Mouse (Mus musculus) limb, embryonic 15.5 days (tissue): ENCODE measurements around the gene Pax6. TPM values are rescaled to one million over a fixed set of nuclear protein-coding genes. Genes with fewer than 3 reads are reported as not detected.
A peak's percentile ranks its signal among the peaks of the same experiment; 100 is the strongest.

Experiments
- ATAC-seq: fragments of 200-750 bp; cut with Nextera tagmentation; 2 replicates; pipeline ENCODE4 v1.8.0; 2017; ENCODE audit warnings: low read depth, moderate TSS enrichment; ENCODE audit not compliant: insufficient number of reproducible peaks, low FRiP score, low TSS enrichment
- H3K27ac ChIP-seq: fragments of 300-500 bp; sonication (generic); 2 replicates; pipeline ENCODE4 v1.5.1; 2015; ENCODE audit warnings: moderate library complexity, mild to moderate bottlenecking, inconsistent platforms
- H3K27me3 ChIP-seq: fragments of 300-500 bp; sonication (generic); 2 replicates; pipeline ENCODE4 v1.6.1; 2015; ENCODE audit warnings: inconsistent platforms
- H3K36me3 ChIP-seq: fragments of 300-500 bp; sonication (generic); 2 replicates; pipeline ENCODE4 v1.6.1; 2015; ENCODE audit warnings: inconsistent platforms
- H3K4me1 ChIP-seq: fragments of 300-500 bp; sonication (generic); 2 replicates; pipeline ENCODE4 v1.6.1; 2015; ENCODE audit warnings: inconsistent platforms
- H3K4me2 ChIP-seq: fragments of 300-500 bp; sonication (generic); 2 replicates; pipeline ENCODE4 v1.6.1; 2015; ENCODE audit warnings: mild to moderate bottlenecking, inconsistent platforms
- H3K4me3 ChIP-seq: fragments of 300-500 bp; sonication (generic); 2 replicates; pipeline ENCODE4 v1.5.1; 2015; ENCODE audit warnings: mild to moderate bottlenecking, inconsistent platforms
- H3K9ac ChIP-seq: fragments of 300-500 bp; sonication (generic); 2 replicates; pipeline ENCODE4 v1.6.1; 2015; ENCODE audit warnings: inconsistent platforms
- H3K9me3 ChIP-seq: fragments of 300-500 bp; sonication (generic); 2 replicates; pipeline ENCODE4 v1.6.1; 2016; ENCODE audit warnings: inconsistent platforms
- WGBS: fragments of 180-500 bp; shearing (Covaris S2); methylation state at CpG from one replicate; pipeline ENCODE4 v1.1.7; 2015; 5-methylcytosine and 5-hydroxymethylcytosine counted together
- polyA plus RNA-seq: library from polyadenylated mRNA; unstranded; fragments of >200 nt; fragmentation: Nextera tagmentation; extraction: Ambion mirVana; gene quantifications from 2 replicates; pipeline ENCODE4 v1.2.1, GENCODE M21; 2015

Pax6 gene
- polyA plus RNA-seq, 1 experiment from 2014 or later: 0.26 TPM

DNA sequence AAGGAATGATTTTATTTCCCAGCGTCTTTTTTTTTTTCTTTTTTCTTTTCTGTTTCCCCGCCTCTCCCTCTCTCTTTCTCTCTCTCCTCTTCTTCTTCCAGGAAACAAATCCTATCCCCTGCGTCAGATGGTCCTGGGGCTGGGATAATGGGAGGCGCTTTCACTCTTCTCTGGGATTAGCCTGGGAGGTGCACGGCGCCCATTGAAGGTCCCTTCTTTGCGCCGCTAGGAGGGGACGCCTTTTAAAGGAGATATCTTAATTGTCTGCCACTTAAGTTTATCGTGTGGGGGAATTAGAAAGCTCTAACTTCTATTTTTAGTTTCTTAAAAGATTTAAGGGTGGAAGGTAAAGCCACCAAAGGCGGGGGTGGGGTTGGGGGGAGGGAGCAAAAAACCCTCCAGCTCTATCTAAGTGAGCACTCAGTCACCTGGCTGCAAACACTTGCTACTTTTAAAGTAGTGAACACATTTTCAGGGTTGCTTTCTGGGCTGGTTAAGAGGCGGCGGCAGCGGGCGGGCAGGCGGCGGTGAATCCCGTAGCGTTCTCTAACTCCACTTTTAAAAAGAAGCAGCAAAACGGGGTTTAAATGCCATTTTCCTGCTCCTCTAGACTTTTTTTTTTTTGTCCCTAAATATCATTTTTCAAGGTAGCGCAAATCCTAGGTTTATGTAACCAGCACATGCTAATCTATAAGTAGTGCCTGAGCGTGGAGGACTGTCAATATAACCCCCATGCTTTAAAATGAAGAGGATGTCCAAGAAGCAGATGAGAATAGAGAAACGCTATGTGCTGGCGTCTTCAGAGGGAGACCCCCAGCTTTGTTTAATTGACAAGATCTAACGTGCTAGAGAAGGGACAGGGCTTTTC lies 20.0 kb downstream of the Pax6 start:
- H3K4me1 ChIP-seq: peaks cover 20% of the 10 kb centered on the region
- ATAC-seq: no peak
- H3K4me3 ChIP-seq: peak overlapping the region; percentile 22
- H3K36me3 ChIP-seq: no peaks in the 10 kb centered on the region
- H3K27ac ChIP-seq: no peak overlapping the region
- peaks cover 94% of the 10 kb centered on the region for H3K27me3 ChIP-seq
- no peak overlapping the region for H3K9ac ChIP-seq
- peak overlapping the region; percentile 36 for H3K4me2 ChIP-seq
- 2% methylated on average over 25 of the region's 25 CpGs for WGBS
- H3K9me3 ChIP-seq: no peaks in the 10 kb centered on the region

GRCm38 (mm10) chr2:105689304-105689770 lies 20.6 kb downstream of the Pax6 start:
- Histone ChIP-seq H3K27me3 (peaks cover 91% of the 10 kb centered on the region), H3K27ac (no peak overlapping the region), H3K4me1 (peaks cover 20% of the 10 kb centered on the region), H3K36me3 (no peaks in the 10 kb centered on the region), H3K9me3 (no peaks in the 10 kb centered on the region), H3K4me2 (no peak overlapping the region), H3K9ac (no peak overlapping the region), H3K4me3 (no peak overlapping the region)
- ATAC-seq: no peak
- under 1% methylated on average over 15 of the region's 15 CpGs for WGBS

DNA sequence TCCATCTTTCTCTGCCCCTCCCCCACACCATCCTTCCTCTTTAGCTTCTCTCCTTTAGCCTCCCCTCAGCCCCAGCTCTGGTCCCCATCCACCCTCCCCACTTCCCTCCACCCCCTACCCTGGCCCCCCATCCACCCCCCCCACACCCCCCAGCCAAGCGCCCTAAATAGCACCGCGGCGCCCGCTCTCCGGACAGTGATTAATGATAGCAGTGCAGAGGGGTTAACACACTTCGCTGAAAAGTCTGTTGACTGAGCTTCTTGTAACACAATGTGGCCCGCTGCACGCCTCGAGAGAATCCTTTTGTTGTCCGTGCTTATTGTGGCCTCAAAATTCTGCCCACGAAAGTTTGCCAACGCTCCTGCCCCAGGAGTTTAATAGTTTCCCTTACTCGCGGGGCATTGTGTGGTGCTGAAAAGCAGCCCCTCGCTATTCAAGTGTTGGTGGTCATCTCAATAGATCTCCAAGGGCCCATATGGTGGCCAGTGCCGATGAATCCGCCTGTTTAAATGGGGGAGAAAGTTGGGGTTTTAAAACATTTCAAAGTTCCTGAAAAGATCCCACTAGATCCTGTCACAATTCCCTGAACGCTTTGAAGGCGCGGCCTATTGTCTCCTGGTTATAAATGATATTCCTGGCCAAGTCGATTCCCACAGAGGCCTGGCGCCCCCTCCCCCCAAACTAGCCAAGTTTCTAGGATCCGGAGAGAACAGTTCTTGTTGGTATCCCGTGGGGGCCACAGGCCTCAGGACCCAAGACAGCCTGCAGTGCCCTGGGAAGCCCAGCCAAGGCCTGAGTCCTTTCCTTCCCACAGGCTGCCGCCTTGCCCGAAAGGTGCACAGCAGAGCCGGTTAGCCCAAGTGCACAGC lies 21.3 kb downstream of the Pax6 start:
- Histone ChIP-seq H3K27me3 (peaks cover 86% of the 10 kb centered on the region), H3K4me2 (no peak overlapping the region), H3K4me1 (peaks cover 20% of the 10 kb centered on the region), H3K27ac (no peak overlapping the region), H3K36me3 (no peaks in the 10 kb centered on the region), H3K9ac (no peak overlapping the region), H3K4me3 (no peak overlapping the region), H3K9me3 (no peaks in the 10 kb centered on the region)
- ATAC-seq: no peak
- 5% methylated on average over 28 of the region's 28 CpGs for WGBS

DNA sequence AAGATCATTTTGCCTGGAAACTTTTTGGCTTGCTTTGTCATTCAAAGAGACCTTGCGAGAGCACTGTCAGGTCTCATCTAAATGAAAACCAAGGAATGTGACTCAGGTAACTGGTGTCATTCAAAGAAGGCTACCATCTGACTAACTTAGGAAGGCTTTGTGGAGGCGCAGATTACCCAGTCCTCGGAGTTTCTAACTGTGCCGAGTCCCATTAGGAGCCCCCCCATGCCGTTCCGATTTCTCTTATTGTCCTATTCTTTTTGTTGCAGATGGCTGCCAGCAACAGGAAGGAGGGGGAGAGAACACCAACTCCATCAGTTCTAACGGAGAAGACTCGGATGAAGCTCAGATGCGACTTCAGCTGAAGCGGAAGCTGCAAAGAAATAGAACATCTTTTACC lies 22.6 kb downstream of the Pax6 start:
- peaks cover 20% of the 10 kb centered on the region for H3K4me1 ChIP-seq
- peaks cover 73% of the 10 kb centered on the region for H3K27me3 ChIP-seq
- no peak overlapping the region for H3K4me3 ChIP-seq
- no peaks in the 10 kb centered on the region for H3K9me3 ChIP-seq
- H3K27ac ChIP-seq: no peak overlapping the region
- H3K4me2 ChIP-seq: no peak overlapping the region
- no peak for ATAC-seq
- WGBS: 11% methylated on average over 10 of the region's 10 CpGs
- H3K9ac ChIP-seq: no peak overlapping the region
- no peaks in the 10 kb centered on the region for H3K36me3 ChIP-seq

GRCm38 (mm10) chr2:105697741-105698140 lies 29.0 kb downstream of the Pax6 start:
- WGBS: 87% methylated on average over 5 of the region's 5 CpGs

DNA sequence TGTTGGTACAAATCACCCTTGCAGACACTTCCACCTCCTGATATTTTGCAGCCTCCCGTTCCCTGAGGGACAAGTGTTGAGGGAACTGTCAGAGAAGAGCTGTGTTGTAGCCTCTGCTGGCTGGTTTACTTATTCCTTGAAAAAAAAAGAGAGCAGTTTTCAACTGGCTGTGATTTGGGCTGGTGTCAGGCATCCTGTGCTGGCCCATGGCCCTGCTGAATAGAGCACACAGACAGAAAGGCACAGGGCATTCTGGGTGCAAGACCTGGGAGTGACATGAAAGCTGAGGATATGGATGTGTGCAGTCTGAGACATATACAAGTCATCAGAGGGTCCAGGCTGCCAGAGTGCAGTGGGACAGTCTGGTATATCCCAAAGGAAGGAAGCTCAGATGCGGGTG lies 29.9 kb downstream of the Pax6 start:
- no peak overlapping the region for H3K27ac ChIP-seq
- no peak overlapping the region for H3K4me3 ChIP-seq
- peaks cover 4% of the 10 kb centered on the region; the same call in 1 of the 2 replicates for H3K36me3 ChIP-seq
- H3K9me3 ChIP-seq: no peaks in the 10 kb centered on the region
- H3K9ac ChIP-seq: no peak overlapping the region
- no peak overlapping the region for H3K4me2 ChIP-seq
- ATAC-seq: no peak
- WGBS: 79% methylated on average over 2 of the region's 2 CpGs
- H3K4me1 ChIP-seq: no peaks in the 10 kb centered on the region
- 0 out of 2 replicates have a peak, but pooled peaks cover 3% of the 10 kb centered on the region for H3K27me3 ChIP-seq

More at GRCm38 (mm10) chr2:105697741-105698140, 29.0 kb downstream of the Pax6 start:
- Histone ChIP-seq H3K27ac (no peak overlapping the region), H3K4me2 (no peak overlapping the region), H3K4me3 (no peak overlapping the region), H3K36me3 (peaks cover 4% of the 10 kb centered on the region; the same call in 1 of the 2 replicates), H3K9ac (no peak overlapping the region), H3K9me3 (no peaks in the 10 kb centered on the region), H3K4me1 (no peaks in the 10 kb centered on the region), H3K27me3 (peaks cover 10% of the 10 kb centered on the region)
- ATAC-seq: no peak

DNA sequence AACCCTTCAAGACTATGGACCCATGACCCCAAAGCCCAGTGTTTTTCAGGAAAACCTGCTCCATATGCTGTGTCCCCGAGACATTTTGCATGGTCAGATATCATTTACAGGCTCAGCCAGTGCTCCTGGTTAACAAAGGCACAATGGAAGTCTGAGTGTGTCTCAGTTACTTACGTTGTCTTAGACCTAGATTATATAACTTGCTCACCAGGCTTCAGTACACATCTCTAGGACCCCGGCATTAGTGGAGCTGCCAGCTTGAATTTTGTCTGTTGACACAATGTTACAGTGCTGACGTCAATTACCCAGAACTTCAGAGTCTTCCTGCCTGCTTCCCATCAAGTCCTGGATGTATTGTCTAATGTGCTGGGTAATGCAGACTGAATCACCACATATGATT lies 33.1 kb downstream of the Pax6 start:
- no peaks in the 10 kb centered on the region for H3K27me3 ChIP-seq
- 80% methylated on average over 4 of the region's 4 CpGs for WGBS
- H3K4me3 ChIP-seq: no peak overlapping the region
- ATAC-seq: no peak
- no peaks in the 10 kb centered on the region for H3K9me3 ChIP-seq
- no peak overlapping the region for H3K4me2 ChIP-seq
- peaks cover 4% of the 10 kb centered on the region; the same call in 1 of the 2 replicates for H3K36me3 ChIP-seq
- H3K9ac ChIP-seq: no peak overlapping the region
- no peaks in the 10 kb centered on the region for H3K4me1 ChIP-seq
- H3K27ac ChIP-seq: no peak overlapping the region

DNA sequence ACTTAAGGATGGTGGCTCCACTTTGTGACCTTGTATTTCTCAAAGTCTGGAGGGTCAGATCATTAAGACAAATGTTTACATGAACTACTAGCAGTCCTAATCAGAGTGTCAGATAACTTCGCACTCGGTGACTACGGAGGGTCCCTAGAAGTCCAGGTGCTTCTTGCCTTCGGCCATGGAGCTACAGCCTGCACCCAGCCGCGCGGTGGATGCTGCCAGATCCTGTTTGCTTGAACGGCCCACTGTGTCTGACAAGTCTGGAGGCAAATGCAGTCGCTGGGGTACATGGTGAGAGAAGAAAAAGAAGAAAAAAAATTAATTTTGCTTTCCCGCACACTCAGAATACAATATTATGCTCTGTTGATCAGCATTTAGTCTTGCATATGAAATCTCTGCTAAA lies 33.9 kb downstream of the Pax6 start:
- no peaks in the 10 kb centered on the region for H3K4me1 ChIP-seq
- no peak overlapping the region for H3K27ac ChIP-seq
- no peak overlapping the region for H3K4me2 ChIP-seq
- no peak overlapping the region for H3K4me3 ChIP-seq
- no peaks in the 10 kb centered on the region for H3K9me3 ChIP-seq
- ATAC-seq: no peak
- H3K36me3 ChIP-seq: peaks cover 4% of the 10 kb centered on the region; the same call in 1 of the 2 replicates
- 80% methylated on average over 10 of the region's 10 CpGs for whole genome bisulfite sequencing
- no peak overlapping the region for H3K9ac ChIP-seq
- H3K27me3 ChIP-seq: no peaks in the 10 kb centered on the region

- Histone ChIP-seq H3K4me3 (no peak overlapping the region), H3K36me3 (peaks cover 4% of the 10 kb centered on the region; the same call in 1 of the 2 replicates), H3K9me3 (no peaks in the 10 kb centered on the region), H3K27ac (no peak overlapping the region), H3K27me3 (no peaks in the 10 kb centered on the region), H3K9ac (no peak overlapping the region), H3K4me1 (no peaks in the 10 kb centered on the region), H3K4me2 (no peak overlapping the region)
- WGBS: 62% methylated on average over 2 of the region's 2 CpGs
- ATAC-seq: no peak
Observed at GRCm38 (mm10) chr2:105705320-105705719, 36.6 kb downstream of the Pax6 start.

DNA sequence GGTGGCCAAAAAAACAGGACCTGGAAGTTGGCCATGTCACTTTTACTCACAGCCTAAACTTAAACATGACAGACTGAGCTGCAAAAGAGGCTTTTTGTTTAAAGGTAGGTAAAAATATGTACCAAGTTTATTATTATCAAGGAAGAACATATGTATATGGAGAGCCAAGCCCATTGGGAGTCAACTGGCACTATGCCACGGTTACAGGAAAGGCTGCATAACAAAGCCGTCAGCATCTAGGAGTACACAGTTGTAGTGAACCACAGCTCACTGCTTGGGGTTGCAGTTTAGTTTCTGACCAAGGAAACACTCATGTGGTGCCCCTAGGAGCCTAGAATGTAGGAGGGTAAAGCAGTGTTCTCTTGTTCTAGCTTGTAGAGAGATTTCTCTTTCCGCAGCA lies 40.4 kb downstream of the Pax6 start:
- H3K4me2 ChIP-seq: no peak overlapping the region
- no peaks in the 10 kb centered on the region for H3K9me3 ChIP-seq
- no peak overlapping the region for H3K27ac ChIP-seq
- 79% methylated on average over 3 of the region's 3 CpGs for WGBS
- no peaks in the 10 kb centered on the region for H3K27me3 ChIP-seq
- ATAC-seq: no peak
- no peaks in the 10 kb centered on the region for H3K36me3 ChIP-seq
- H3K9ac ChIP-seq: no peak overlapping the region
- H3K4me3 ChIP-seq: no peak overlapping the region
- no peaks in the 10 kb centered on the region for H3K4me1 ChIP-seq

- H3K27ac ChIP-seq: no peak overlapping the region
- WGBS: 82% methylated on average over 3 of the region's 3 CpGs
- no peak overlapping the region for H3K4me2 ChIP-seq
- no peak overlapping the region for H3K9ac ChIP-seq
- no peak for ATAC-seq
- no peaks in the 10 kb centered on the region for H3K36me3 ChIP-seq
- no peaks in the 10 kb centered on the region for H3K27me3 ChIP-seq
- no peaks in the 10 kb centered on the region for H3K9me3 ChIP-seq
- no peak overlapping the region for H3K4me3 ChIP-seq
- no peaks in the 10 kb centered on the region for H3K4me1 ChIP-seq
Observed at GRCm38 (mm10) chr2:105710511-105710910, 41.8 kb downstream of the Pax6 start.
